Mouse (Mus musculus) kidney, adult 8-10 months (tissue): Measurements from ENCODE around the gene Cnbd2.
A peak's percentile ranks its signal among the peaks of the same experiment; 100 is the strongest.

ENCODE experiments used
- DNase-seq, 2 experiments: peaks; one replicate each; pipeline ENCODE4 v3.0.0; 2022

Gene Cnbd2

DNA sequence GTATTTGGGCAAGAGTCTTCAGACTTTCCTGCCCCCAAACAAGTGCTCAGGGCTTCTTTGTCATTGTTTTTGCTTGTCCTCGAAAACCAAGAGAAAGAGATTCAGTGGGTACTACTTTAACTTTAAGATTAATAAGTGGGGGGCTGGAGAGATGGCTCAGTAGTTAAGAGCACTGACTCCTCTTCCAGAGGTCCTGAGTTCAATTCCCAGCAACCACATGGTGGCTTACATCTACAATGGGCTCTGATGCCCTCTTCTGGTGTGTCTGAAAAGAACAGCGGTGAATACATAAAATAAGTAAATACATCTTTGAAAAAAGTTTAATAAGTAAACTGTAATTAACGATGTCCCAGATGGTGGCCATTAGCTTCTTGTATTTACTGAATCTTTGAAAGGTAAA lies 1.1 kb downstream of the Cnbd2 start:
- DNase-seq: no peak

DNA sequence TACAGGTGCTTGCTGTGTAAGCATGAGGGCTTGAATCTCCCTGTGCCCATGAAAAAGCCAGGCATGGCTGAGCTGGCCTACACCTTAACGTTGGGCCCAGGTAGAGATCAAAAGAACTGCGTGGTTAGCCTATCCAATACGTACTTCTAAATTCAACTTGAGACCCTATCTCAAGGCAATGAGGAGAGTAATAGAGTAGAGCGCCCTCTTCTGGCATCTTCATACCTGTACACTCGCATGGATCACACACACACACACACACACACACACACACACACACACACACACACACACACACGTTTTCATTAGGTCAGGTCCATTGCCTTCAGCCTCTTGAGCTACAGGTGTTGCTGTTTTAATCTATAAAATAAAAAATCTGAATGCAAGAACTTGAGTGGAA lies 2.7 kb downstream of the Cnbd2 start:
- no peak for DNase-seq

DNA sequence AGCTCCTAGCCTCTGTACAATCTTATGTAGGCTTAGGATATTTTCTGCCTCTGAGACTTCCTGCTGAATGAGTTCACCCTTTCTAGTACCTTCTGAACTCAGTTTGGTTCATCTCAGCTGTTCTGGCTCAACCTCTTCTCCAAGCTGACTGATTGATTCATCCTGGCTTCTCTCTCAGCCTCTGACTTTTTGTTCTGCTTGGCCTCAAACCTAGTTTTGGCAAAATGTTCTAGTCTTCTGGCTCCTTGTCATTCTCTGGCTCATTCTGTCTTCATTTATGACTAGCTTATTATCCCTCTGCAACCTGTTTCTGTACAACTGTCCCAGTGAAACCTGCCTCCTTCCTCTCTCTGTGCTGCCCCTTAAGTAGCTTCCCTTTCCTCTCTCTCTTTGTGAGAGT lies 6.4 kb downstream of the Cnbd2 start:
- DNase-seq: no peak

DNA sequence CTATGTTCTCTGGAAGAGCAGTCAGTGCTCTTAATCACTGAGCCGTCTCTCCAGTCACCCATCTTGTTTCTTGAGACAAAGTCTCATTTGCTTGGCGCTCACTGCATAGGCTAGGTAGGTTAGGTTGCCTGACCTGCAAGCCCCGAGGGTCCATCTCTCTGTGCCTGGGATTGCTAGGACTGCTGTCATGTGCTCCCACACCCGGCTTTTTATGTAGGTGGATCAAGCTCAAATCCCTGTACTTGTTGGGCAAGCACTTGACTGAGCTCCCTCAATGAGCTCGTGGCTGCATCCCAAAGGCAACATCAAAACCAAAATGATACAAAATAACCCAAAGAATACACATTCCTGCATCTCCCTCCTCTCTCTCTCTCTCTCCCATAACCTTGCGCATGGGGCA lies 9.4 kb downstream of the Cnbd2 start:
- DNase-seq: no peak

DNA sequence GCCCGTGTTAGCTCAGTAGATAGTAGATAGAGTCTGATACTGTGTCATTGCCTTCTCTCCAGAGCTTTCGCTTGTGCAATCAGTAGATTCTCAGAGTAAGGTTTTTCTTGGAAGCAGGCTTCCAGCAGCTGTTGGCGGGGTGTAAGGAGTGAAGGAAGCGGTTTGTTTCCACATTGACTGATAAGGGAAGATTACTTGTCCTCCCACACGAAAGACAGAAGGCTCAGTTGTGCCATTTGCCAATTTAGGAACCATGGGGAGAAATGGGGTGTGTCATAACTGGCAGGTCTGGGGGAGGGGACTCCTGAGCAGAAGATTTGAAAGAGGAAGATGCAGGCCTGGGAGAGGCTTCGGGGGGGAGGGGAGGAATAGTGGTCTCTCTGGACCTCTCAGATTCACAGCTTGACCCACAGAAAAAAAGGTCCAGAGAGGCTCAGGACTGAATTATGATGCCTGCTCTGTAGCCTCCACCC lies 12.1 kb downstream of the Cnbd2 start:
- DNase-seq: peak in 1 of 2 experiments; percentile 21

DNA sequence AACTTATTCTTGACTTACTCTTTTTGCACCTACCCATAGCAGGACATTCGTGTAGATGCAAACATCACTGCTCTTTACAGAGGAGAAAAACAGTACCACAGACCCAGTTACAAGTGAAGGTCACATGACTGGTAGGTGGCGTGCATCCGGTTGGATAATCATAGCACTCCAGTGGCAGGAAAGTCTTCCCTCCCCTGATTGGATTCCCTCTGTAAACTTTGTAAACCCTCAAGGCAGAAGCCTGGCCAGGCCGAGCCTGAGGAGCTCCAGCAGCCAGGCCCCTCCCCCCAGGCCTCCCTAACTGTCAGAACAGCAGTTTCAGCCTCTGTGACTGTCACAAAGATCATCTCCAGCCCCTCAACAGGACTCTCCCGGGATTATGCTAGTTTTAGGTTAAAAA lies 12.6 kb downstream of the Cnbd2 start:
- peak; percentile 28 to 34 for DNase-seq

DNA sequence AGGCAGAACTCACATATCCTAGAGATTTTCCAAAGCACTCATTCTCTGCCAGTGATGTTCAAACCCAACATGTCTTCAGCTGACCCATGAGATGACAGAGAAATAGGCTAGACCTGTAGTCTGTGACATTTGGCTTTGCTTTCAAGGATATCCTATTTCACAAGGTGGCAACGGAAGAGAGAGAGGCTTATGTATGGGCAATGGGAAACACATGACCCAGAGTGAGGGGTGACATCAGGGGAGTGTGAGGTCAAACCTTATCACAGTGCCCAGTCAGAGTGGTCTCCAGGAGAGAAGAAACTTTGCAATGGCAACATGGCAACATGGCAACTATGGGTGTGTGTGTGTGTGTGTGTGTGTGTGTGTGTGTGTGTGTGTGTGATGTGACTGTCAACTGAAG lies 18.6 kb downstream of the Cnbd2 start:
- DNase-seq: no peak

DNA sequence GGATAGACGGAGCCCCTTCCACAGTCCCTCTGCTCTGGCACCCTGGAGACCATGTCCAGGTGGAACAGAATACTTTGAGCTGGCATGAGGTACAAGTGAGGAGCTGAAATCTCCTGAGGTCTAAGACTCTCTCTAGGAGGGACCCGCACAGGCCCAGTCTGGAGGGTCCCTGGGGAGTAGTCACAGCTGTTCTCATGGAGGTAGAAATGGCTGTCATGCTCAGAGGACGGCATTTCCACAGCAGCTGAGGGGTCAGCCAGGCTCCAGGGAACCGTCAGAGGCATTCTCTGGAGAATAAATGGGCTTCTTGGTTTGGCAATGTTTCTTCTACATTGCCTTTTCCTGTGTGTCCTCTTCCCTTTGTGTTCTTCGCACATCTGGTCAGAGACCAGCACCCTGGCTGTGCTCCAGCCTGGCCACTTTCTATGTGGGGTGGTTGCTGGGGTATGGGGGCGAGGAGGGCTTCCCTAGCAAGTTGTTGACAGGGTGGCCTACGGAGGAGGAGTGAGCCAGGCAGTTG lies 19.4 kb downstream of the Cnbd2 start:
- no peak for DNase-seq

DNA sequence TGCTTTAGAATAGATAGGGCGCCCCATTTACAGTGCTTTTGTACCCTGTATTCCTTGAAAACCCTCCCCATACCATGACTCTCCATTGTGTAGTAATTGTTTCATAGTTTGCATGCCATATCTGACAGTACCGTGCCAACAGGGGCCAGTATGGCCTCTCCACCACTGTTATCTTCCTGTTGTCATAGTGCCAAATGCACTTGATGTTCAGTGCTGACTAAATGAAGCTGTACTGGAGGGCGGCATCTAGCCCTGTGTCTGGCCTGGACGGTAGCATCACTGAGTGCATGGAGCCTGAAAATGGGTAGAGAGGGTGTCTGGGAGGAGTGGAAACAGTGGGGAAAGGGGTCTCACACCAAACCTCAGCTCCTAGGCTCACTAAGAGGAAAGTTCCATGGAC lies 28.0 kb downstream of the Cnbd2 start:
- DNase-seq: no peak

DNA sequence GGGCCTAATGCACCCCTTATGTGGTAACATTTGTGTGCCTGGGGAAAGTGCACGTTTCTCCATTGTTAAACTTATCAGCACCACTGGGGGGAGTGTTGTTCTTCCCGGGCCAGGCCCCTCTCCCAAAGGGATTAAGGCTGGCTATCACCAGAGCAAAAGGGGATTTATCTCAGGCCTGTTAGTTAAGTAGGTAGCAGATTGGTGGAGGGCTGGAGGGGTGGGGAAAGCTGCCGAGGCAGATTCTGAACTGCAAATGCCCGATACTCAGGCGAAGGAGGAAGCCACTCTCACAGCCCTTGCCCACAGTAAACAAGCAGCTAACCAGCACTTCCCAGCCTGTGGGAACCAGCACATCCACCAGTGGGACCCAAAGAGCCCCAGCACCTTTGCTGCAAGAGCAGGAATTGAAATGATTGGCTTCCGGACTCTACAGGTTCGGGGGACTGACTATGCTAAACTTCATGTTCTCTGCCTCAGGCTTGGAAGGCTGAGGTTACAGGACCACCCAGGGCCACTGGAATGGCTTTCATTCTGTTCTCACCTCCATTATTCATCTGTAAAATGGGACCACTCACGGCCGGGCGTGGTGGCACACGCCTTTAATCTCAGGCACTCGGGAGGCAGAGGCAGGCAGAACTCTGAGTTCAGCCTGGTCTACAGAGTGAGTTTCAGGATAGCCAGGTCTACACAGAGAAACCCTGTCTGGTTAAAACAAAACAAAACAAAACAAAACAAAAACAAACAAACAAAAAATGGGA lies 32.9 kb downstream of the Cnbd2 start:
- DNase-seq: peak; percentile 15 to 23

DNA sequence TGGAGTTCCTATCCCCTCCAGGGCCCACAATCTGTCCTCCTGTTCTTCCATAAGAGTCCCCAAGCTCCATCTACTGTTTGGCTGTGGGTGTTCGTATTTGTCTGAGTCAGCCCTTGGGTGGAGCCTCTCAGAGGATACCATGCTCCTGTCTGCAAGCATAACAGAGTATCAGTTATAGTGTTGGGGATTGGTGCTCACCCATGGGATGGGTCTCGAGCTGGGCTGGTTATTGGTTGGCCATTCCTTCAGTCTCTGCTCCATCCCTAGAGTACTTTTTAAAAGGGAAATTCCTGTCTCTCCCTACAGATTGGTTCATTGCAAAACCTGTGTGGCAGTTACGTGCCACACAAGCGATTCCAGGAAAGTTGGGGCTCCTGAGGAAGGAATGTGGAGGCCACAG lies 36.7 kb downstream of the Cnbd2 start:
- DNase-seq: no peak

DNA sequence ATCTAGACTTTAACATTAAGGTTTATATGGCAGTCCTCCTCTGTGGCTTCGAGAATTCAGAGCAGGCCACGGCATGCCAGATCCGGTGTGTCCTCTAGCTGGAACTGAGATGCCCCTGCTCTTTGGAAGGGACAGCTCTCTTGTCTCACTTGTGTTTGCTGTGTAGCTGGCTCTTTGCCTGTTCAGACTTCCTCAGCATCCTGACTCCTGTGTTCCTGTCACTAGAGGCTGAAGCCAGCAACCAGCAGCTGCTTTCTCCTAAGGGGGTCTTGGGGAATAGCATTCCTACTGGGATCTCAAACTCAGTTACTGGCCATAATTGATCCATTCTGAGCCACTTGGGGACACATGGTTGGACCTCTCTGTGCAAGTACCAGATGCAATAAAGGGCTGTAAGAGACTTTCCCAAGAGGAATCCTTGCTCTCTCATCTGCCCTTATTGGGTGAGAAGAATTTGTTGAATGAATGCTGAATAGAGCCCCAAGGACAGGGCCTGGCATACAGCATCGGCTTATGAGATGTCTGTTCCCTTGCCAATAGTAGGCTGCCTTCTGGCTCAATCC lies 37.3 kb downstream of the Cnbd2 start:
- DNase-seq: no peak

DNA sequence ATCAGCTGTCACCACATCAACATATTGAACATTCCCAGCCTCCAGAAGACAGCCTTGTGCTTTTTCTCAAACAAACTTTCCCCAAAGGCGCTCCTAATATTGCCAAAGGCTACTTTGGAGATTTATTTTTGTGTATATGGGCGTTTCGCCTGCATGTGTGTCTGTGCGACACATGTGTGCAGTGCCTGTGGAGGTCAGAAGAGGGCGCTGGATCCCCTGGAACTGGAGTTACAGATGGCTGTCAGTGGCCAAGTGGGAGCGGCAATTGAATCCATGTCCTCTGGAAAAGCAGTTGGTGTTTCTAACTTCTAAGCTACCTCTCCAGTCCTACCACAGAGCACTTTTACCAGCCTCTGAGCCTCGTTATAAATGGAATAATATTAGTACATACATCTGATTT lies 39.1 kb downstream of the Cnbd2 start:
- DNase-seq: peak in 1 of 2 experiments; percentile 27

DNA sequence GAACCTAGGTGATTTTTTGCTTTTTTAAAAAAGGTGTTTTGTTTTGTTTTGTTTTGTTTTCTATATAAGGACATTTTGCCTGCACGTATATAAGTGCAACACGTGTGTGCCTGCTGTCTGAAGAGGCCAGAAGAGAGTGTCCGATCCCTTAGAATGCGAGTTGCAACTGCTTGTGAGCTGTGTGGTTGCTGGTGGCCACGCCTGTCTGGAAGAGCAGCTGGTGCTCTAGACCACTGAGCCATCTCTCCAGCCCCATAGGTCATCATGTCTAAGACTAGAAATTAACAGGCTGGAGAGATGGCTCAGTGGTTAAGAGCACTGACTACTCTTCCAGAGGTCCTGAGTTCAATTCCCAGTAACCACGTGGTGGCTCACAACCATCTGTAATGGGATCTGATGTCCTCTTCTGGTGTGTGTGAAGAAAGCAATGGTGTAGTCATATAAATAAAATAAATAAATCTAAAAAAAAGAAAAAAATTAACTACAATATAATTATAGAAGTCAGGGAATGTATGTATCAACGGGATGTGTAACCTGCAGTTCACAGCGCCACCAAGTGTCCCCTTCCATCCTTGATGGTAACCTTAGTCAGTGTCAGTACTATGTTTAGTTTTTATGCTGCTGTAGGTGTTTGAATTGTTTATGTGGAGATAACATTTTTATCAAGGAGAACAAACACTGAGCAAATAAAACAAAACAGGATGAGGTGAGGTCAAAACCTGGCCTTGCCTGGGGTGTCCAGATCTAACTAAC lies 40.5 kb downstream of the Cnbd2 start:
- DNase-seq: no peak

DNA sequence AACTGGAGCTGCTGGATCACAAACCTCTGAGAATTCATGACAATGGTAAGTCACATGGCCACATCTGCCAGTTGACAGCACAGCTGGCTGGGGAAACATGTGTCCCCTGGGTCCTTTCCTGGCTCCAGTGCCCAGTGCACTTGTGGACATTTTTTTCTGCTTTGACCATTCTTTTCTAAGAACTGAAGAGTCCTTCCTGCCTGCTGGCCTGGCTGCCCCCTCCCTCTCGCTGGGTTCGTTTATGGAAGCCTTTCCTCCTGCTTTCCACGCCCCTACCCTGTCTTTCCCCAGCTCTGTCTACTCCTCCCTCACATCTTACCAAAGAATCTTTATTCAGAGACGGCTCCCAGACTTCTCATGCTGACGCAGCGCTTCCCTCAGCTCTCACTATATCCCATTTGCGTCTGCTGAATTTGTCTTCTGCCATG lies 41.2 kb downstream of the Cnbd2 start:
- peak; percentile 15 to 19 for DNase-seq

DNA sequence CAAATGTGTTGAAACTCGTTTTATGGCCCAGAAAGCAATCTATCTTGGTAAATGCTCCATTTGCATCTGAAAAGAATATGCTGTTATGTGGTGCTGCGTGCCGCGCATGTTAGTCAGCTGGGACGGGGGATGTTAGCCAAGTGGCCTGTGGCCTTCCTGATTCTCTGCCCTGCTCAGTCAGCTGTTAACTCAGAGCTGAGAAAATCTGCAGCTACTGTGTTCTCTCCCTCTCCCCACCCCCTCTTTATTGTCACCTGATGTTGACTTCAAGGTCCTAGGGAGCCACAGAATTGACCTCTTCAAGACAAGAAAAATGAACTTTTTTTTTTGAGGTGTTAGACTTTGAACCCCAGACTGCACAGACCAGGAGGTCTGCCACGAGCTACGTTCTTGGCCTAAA lies 43.9 kb downstream of the Cnbd2 start:
- peak; percentile 90 to 94 for DNase-seq

DNA sequence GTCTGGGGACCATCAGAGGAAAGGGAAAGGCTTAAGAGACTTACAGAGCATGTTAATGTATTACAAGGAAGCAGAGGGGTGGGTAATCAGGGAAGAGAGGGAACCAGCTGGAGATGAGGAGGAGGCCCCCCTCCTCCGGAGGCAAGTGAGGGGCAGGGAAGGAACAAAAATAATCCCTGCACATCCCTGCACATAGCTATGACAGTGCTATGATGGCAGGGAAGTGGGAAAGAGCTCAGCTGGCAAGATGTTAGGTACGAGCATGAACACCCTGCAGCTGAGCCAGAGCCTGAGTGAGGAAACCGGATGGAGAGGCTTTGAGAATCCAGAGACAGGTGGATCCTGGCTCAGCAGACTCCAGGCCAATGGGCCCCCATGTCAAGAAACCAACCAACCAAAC lies 56.4 kb downstream of the Cnbd2 start:
- no peak for DNase-seq

DNA sequence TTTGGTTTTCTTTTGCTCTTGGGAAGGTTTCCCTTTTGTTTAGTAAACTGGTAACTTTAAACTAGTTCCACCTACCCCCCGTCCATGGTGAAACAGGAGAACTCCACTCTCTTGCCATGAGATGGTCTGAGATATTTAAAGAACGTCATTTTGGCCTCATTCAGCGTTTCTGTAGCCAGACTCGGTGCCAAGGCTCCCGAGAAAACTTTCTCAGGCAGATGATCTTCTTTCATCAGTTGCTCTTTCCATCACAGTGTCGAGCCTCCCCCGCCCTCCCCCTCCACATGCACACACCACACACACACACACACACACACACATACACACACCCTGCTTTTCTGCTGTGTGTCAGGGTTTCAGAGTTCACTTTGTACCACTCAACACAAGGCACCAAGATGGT lies 58.8 kb downstream of the Cnbd2 start:
- DNase-seq: no peak

DNA sequence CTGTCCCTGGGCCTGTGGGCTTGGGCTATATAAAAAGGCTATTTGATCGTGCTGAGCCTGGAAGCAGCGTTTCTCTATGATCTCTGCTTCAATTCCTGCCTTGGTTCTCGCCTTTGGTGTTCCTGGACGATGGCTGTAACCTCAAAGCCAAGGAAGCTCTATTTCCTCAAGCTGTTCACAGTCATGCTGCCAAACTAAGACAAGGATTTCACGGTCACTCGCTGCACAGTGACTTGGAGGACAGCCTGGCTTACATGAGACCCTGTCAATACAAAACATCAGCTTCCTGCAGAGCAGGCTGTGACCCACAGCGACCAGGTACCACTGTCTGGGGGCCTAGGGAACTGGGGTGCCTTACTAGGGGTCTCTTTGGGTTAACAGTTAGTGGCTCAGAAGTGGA lies 64.9 kb downstream of the Cnbd2 start:
- no peak for DNase-seq

DNA sequence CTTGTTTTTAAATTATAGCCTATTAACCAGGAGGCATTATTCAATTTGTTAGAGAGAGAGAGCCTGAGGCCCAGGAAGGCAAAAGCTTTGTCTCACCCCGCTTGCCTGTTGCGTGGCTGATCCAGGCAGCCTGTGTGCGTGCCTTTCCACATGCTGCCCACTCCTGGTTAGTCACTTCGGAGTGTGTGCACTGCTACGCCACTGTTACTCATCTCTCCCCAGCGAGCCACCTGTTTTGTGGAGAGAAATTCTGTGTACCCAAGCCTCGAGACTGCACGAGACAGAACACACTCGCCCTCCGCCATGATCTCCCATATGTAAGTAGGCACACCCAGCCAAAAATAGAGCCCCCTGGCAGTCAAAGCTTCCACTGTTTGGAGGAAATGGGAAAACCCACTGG lies 67.8 kb downstream of the Cnbd2 start:
- DNase-seq: no peak

DNA sequence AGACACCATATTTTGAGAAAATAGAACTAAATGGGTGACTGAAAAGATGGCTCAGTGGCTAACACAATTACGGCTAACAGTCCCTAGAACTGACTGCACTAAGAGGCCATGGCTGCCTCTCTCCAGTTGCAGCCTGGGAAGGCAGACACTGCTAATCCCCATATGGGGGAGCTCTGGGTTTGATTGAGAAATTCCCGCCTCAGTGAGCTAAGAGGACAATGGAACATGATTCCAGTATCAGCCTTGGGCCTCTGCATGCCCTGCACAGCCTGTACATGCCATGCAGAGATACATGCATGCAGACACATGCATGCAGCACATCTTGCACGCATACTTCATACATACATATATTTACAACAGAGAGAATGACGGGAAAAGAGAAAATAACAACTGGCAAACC lies 69.3 kb downstream of the Cnbd2 start:
- no peak for DNase-seq

DNA sequence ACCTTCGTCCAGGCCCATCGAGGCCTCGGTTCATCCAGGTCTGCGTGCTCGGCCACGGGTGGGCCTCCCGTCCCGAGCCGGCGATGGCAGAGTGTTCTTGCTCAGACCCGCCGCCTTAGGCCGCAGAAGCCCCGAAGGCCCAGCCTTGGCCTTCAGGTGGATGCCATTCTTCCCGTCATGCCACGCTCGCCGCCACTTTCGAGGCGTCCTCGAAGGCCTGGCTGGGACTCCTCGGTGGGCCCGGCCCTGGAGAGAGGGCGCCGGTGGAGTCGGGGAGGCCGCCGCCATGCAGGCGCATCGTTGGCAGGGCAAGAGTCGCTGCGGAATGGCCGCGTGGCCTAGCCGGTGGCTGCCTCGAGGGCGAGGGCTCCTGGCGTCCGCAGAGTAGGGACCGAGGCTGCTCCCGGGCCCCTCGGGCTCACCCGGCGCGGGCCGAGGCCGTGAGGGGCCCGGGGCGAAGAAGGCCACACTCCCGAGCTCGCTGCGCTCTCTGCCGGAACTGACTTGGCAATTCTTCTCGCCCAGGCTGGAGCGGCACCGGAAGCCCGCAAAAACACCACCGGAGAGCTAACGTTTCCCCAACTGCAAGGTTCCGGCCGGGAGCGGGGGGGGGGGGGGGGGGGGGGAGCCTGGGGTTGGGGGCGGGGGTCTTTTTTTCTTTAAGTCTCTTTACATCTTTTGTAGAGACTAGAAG lies 80.5 kb downstream of the Cnbd2 start:
- DNase-seq: peak; percentile 66 to 75

DNA sequence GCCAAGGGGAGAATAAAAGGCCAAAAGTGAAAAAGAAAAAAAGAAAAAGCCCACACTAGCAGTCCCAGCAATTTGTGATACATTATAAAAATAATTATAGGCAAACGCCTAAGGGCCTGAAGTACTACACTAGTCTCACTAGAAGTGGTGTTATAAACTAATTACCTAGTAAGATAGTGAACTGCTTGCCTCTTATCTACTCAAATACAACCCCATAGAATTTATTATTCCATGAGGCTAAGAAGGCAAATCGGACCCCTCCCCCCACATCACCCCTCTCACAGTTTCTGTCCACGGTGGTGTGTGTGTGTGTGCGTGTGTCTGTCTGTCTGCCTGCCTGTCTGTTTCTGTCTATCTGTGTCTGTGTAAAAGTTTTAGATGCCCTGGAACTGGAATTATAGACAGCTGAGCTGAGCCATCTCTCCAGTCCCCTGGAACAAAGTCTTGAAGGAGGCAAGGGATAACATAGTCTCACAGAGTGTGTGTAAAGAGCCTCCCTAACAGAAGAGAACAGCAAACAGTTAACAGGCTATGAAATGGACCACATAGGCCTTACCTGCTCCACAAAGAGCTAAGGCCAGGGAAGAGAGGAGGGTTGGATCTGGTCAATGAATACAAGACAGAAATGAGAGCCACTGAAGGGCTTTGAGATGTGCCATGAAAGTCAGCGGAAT lies 81.2 kb downstream of the Cnbd2 start:
- no peak for DNase-seq
